In the genomic region with DNA sequence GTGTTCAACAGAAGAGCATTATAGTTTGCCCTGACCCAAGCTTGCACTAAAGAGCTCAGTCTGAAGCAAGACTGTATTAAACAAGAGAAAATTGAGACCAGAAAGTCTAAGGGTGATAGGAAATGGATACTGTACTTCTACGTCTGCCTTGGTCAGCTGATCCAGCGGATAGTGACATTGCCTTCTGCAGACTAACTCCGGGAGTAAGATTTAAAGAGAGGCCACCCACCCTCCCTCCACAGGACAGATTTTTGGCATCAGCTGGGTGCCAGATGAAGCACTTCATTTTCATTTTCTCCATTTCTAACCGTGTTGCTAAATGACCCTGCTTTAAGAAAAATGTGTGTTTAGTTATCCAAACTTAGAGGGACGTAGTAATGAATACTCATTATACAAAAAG, we compare ENCODE assay signal across 23 mouse cellular contexts.
DNase-seq lines count a peak whose midpoint lies in the region; ATAC-seq and TF ChIP-seq lines count a peak whose summit lies in the region.
"Had no signal": no experiment of that assay in that cellular context is flagged by ENCODE, and none has a peak within 500 bp of the region (broad histone marks: within the 10 kb centered on the region; RNA-seq: fewer than 3 reads in every experiment).

No protein-coding gene starts in this region.

- no peak for TF ChIP-seq CTCF in kidney, postnatal 0 days (IDR thresholded peaks at IDR 0.05; ENCODE audit: low read depth)
- TF ChIP-seq CTCF in lung, embryonic 14.5 days (IDR thresholded peaks at IDR 0.05; ENCODE audit: low read depth): no peak
- TF ChIP-seq CTCF in lung, postnatal 0 days (IDR thresholded peaks at IDR 0.05): no peak

- ATAC-seq in kidney, postnatal 0 days (replicated peaks; ENCODE audit: low FRiP score, low read depth): no peak
- no peak for ATAC-seq in kidney, embryonic 16.5 days (ENCODE audit: low FRiP score, low TSS enrichment)
- ATAC-seq in lung, embryonic 14.5 days (ENCODE audit: insufficient read depth): no peak
- no peak for ATAC-seq in lung, postnatal 0 days
- ATAC-seq: CD4-positive, CD25-positive, alpha-beta regulatory T cell, adult 4 months; forebrain, embryonic 13.5 days; forebrain, embryonic 16.5 days; hindbrain, embryonic 16.5 days had no signal

- no peaks in the 10 kb centered on the region for H3K9me3 ChIP-seq in kidney, postnatal 0 days (replicated peaks; ENCODE audit: low read length)
- H3K9me3 ChIP-seq in kidney, embryonic 16.5 days (ENCODE audit: low read length): no peaks in the 10 kb centered on the region
- no peaks in the 10 kb centered on the region for H3K9me3 ChIP-seq in lung, embryonic 14.5 days (ENCODE audit: low read depth, low read length)
- no peaks in the 10 kb centered on the region for H3K9me3 ChIP-seq in lung, postnatal 0 days (ENCODE audit: low read length)
- H3K9me3 ChIP-seq: embryonic facial prominence, embryonic 13.5 days; forebrain, embryonic 10.5 days; forebrain, embryonic 13.5 days; heart, embryonic 10.5 days; heart, embryonic 13.5 days; hindbrain, embryonic 12.5 days had no signal

- intact Hi-C loops in heart, postnatal 14 days (cut with DNase I): no loop called here

- no peaks in the 10 kb centered on the region for H3K36me3 ChIP-seq in kidney, postnatal 0 days (ENCODE audit: insufficient read depth, low read length)
- no peaks in the 10 kb centered on the region for H3K36me3 ChIP-seq in kidney, embryonic 16.5 days (ENCODE audit: insufficient read depth, low read length)
- peaks cover 10% of the 10 kb centered on the region; the same call in 1 of the 2 replicates for H3K36me3 ChIP-seq in lung, embryonic 14.5 days (ENCODE audit: insufficient read depth)
- no peaks in the 10 kb centered on the region for H3K36me3 ChIP-seq in lung, postnatal 0 days (ENCODE audit: insufficient read depth, low read length)
- H3K36me3 ChIP-seq: embryonic facial prominence, embryonic 13.5 days; forebrain, embryonic 10.5 days; heart, embryonic 10.5 days; heart, embryonic 13.5 days; hindbrain, embryonic 12.5 days had no signal

- H3K27me3 ChIP-seq in kidney, postnatal 0 days (ENCODE audit: insufficient read depth, low read length): no peaks in the 10 kb centered on the region
- H3K27me3 ChIP-seq in kidney, embryonic 16.5 days (ENCODE audit: insufficient read depth, low read length): no peaks in the 10 kb centered on the region
- H3K27me3 ChIP-seq in lung, embryonic 14.5 days (ENCODE audit: insufficient read depth, low read length): no peaks in the 10 kb centered on the region
- H3K27me3 ChIP-seq in lung, postnatal 0 days (replicated peaks; ENCODE audit: insufficient read depth, low read length): no peaks in the 10 kb centered on the region
- H3K27me3 ChIP-seq: embryonic facial prominence, embryonic 13.5 days; forebrain, embryonic 13.5 days; heart, embryonic 13.5 days; hindbrain, embryonic 12.5 days had no signal

- no peak overlapping the region for H3K9ac ChIP-seq in kidney, postnatal 0 days (ENCODE audit: low read depth, low read length)
- H3K9ac ChIP-seq in kidney, embryonic 16.5 days (replicated peaks; ENCODE audit: low read length): no peak overlapping the region
- H3K9ac ChIP-seq in lung, embryonic 14.5 days: no peak overlapping the region
- H3K9ac ChIP-seq in lung, postnatal 0 days (replicated peaks; ENCODE audit: low read depth): no peak overlapping the region
- H3K9ac ChIP-seq: embryonic facial prominence, embryonic 13.5 days; forebrain, embryonic 13.5 days; heart, embryonic 13.5 days; hindbrain, embryonic 12.5 days had no signal

- peak; percentile 37 for DNase-seq in kidney, postnatal 0 days (ENCODE audit: low spot score)
- DNase-seq in lung, embryonic 14.5 days: peak; percentile 64
- DNase-seq in lung, postnatal 25 days (ENCODE audit: low spot score): no peak
- DNase-seq in lung, postnatal 0 days (ENCODE audit: low spot score): peak; percentile 19
- DNase-seq in lung, postnatal 36 days: no peak
- DNase-seq in heart, postnatal 14 days: no peak
- DNase-seq: adrenal gland, adult 2 months; adrenal gland, postnatal 14 days; cerebellum, adult 11 months; cerebellum, adult 2 months; cerebellum, adult 9-11 months; gastrocnemius, postnatal 36 days; heart, adult 2 months had no signal

- TF ChIP-seq EP300 in lung, postnatal 0 days (IDR thresholded peaks at IDR 0.05): no peak

- H3K27ac ChIP-seq in kidney, postnatal 0 days: no peak overlapping the region
- H3K27ac ChIP-seq in kidney, embryonic 16.5 days (ENCODE audit: low read length): no peak overlapping the region
- H3K27ac ChIP-seq in lung, embryonic 14.5 days (ENCODE audit: low read depth): no peak overlapping the region
- H3K27ac ChIP-seq in lung, postnatal 0 days (ENCODE audit: low read length): no peak overlapping the region
- H3K27ac ChIP-seq: embryonic facial prominence, embryonic 13.5 days; forebrain, embryonic 10.5 days; forebrain, embryonic 13.5 days; heart, adult 2 months; heart, embryonic 10.5 days; heart, embryonic 13.5 days; hindbrain, embryonic 12.5 days had no signal

- WGBS in kidney, postnatal 0 days: 45% methylated on average over 5 of the region's 5 CpGs
- 39% methylated on average over 5 of the region's 5 CpGs for WGBS in kidney, embryonic 16.5 days
- WGBS in lung, embryonic 14.5 days: 32% methylated on average over 5 of the region's 5 CpGs
- 46% methylated on average over 5 of the region's 5 CpGs for WGBS in lung, postnatal 0 days

- H3K4me3 ChIP-seq in kidney, postnatal 0 days (replicated peaks; ENCODE audit: low read depth, low read length): no peak overlapping the region
- H3K4me3 ChIP-seq in kidney, embryonic 16.5 days (ENCODE audit: low read length): no peak overlapping the region
- no peak overlapping the region for H3K4me3 ChIP-seq in lung, embryonic 14.5 days (ENCODE audit: low read depth, low read length)
- no peak overlapping the region for H3K4me3 ChIP-seq in lung, postnatal 0 days (ENCODE audit: low read depth, low read length)
- H3K4me3 ChIP-seq: embryonic facial prominence, embryonic 13.5 days; forebrain, embryonic 10.5 days; forebrain, embryonic 13.5 days; heart, adult 2 months; heart, embryonic 10.5 days; heart, embryonic 13.5 days; hindbrain, embryonic 12.5 days had no signal

- no peak overlapping the region for H3K4me2 ChIP-seq in kidney, postnatal 0 days (ENCODE audit: low read length)
- H3K4me2 ChIP-seq in kidney, embryonic 16.5 days (replicated peaks; ENCODE audit: low read depth, low read length): no peak overlapping the region
- H3K4me2 ChIP-seq in lung, embryonic 14.5 days: no peak overlapping the region
- no peak overlapping the region for H3K4me2 ChIP-seq in lung, postnatal 0 days (replicated peaks; ENCODE audit: low read depth, low read length)
- H3K4me2 ChIP-seq: embryonic facial prominence, embryonic 13.5 days; forebrain, embryonic 13.5 days; heart, embryonic 13.5 days; hindbrain, embryonic 12.5 days had no signal

- H3K4me1 ChIP-seq in kidney, postnatal 0 days (replicated peaks; ENCODE audit: insufficient read depth, low read length): 0 out of 2 replicates have a peak, but pooled peaks cover 3% of the 10 kb centered on the region
- H3K4me1 ChIP-seq in kidney, embryonic 16.5 days (ENCODE audit: insufficient read depth, low read length): 0 out of 2 replicates have a peak, but pooled peaks cover 3% of the 10 kb centered on the region
- H3K4me1 ChIP-seq in lung, embryonic 14.5 days (ENCODE audit: insufficient read depth): 0 out of 2 replicates have a peak, but pooled peaks cover 2% of the 10 kb centered on the region
- H3K4me1 ChIP-seq in lung, postnatal 0 days (ENCODE audit: insufficient read depth, low read depth, low read length): no peaks in the 10 kb centered on the region
- H3K4me1 ChIP-seq: forebrain, embryonic 10.5 days; forebrain, embryonic 13.5 days; heart, embryonic 10.5 days; heart, embryonic 13.5 days; hindbrain, embryonic 12.5 days had no signal

Comparison
In these comparisons a context has a peak if more than half of its experiments do, and no peak if none do; other contexts are left out.
1. DNase-seq: peak in kidney, postnatal 0 days (single experiment), lung, embryonic 14.5 days (single experiment) and lung, postnatal 0 days (single experiment); none in lung, postnatal 25 days (single experiment), lung, postnatal 36 days (single experiment) and heart, postnatal 14 days (0 of 2).